Mouse (Mus musculus) lung, adult 2 months (tissue): ENCODE results near the gene Ube4b.

Source experiments
- CTCF ChIP-seq: fragments of 200-500 bp; IDR thresholded peaks from 2 replicates; pipeline ENCODE4 v1.5.1; 2011; ENCODE audit warnings: mild to moderate bottlenecking, low read length, control low read depth; ENCODE audit not compliant: insufficient read depth
- POLR2A ChIP-seq: fragments of 200-500 bp; IDR thresholded peaks from 2 replicates; pipeline ENCODE4 v1.6.1; 2011; ENCODE audit warnings: low read depth, mild to moderate bottlenecking, control low read depth, low read length, borderline replicate concordance; ENCODE audit errors: extremely low read depth

- TF ChIP-seq CTCF, result no peak
- no peak for TF ChIP-seq POLR2A
These were observed 25.5 kb downstream of the Ube4b start for GRCm38 (mm10) chr4:149400878-149401590.
